Mouse (Mus musculus) frontal cortex, postnatal 10 days (tissue): ENCODE measurements around the gene Cyb5r1.
"Not testable (repeated sequence)": the region's sequence is repeated elsewhere in the genome, so short reads cannot be mapped to it uniquely, and the experiment has no call there.

Experiments used
- DNase-seq, 2 experiments: peaks; one replicate each; pipeline ENCODE4 v3.0.0; 2022; ENCODE audit warnings: low spot score in 2 of 2, mixed read lengths in 1 of 2

The Cyb5r1 gene

DNA sequence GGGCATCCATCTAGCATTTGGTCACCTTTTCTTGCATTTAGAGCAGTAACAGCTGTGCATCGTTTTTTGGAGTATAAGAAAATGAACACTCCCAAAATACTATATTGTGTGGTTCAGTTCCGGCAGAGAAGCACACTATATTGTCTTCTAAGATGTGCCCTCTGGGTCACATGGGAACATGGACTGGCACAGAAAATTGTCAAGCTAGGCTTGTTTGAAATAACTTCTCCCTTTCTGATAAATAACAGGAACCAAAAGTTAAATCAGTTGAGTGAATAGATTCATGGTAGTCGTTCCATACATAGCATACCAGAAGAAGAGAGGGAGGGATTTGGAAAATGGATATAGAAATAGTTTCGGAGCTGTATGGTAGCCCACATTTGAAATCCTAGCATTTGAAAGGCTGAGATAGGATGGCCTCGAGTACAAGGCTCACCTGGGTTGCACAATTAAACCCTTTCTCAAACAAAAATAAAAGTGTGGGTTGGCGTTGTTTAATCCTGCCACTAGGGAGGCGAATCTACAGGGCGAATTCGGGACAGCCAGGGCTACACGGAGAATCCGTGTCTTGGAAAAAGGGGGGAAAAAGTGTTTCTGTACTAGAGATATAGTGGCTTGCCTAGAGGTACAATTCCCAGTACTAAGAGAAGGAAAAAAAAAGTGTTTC, 9.3 kb downstream of the Cyb5r1 start:
- DNase-seq = no peak

DNA sequence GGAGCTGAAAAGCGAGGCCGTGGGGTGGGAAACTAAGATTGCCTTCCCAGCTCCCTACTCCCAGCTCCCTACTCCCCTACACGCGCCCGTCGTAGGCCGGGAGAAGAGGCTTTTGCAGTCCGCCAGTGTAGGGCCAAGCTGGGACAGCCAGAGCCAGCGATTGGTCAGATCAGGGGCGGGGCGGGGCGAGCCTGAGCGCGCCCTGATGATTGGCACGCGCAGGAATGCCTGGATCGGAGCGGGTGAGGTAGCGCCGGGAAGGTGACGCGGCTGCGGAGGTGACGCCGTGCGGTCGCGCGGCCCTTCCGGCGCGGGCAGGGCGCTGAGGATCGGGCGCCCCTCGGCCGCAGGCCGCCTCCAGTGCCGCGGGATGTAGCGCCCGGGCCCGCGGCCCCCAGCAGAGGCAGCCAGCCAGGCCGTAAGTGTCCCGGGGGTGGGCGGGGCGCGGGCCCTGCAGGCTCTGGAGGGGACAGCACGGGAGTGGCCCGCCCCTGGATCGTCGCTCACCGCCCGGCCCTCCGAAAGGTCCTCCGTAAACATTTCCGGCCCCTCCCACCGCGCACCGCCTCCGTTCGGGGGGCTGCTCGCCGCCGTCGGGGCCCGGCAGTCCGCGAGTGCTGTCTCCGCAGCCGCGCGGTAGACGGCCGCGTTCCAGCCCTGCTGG, 9.9 kb downstream of the Cyb5r1 start, which contains the start of gene Adipor1:
TSS of gene Adipor1 (plus strand) at position 211 of the 664 bp plus-strand sequence.
- peak; percentile 96 to 97 for DNase-seq

DNA sequence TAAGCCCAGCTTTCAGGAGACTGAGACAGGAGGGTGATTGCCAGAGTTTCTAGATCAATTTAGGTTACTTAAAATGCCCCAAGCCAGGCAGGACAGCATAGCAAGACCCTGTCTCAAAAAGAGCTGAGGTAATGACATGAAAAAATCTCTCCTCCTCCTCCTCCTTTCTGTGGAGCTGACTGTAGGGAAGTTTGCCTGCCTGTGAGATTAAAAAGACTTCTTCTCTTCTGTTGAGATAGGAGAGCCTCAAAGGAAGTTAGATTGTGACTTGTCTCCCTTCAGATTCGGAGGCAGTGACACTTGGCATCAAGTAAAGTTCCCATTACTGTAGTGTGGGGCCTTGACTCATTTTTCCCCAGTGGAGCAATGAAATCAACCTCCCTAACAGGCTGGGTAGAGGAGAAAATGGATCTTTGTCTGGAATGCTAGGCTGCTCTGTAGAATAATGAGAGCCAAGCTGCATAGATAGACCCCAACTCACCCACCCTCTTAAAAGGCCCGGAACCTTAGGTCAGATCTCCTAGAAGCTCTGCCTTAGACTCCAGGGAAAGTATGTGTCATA, 13.1 kb downstream of the Cyb5r1 start:
- no peak for DNase-seq

DNA sequence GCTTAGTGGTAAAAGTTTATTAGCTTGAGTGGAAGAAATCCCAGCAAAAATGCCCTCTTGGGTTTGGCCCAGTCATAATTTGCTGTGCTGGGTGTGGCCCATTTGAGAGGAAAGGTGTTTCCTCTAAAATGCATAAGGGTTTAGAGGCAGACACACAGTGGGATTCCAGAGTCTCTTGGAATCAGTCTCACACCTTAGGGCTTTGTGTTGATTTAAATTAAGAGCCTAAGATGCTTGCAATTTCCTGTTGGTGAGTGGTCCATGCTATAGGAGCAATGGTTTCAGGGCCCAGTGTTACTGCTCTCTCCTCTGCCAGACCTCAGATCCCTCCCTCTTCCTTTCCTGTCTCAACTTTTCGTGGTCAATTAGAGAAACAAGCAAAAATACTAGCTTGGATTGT, 13.8 kb downstream of the Cyb5r1 start:
- DNase-seq = no peak

DNA sequence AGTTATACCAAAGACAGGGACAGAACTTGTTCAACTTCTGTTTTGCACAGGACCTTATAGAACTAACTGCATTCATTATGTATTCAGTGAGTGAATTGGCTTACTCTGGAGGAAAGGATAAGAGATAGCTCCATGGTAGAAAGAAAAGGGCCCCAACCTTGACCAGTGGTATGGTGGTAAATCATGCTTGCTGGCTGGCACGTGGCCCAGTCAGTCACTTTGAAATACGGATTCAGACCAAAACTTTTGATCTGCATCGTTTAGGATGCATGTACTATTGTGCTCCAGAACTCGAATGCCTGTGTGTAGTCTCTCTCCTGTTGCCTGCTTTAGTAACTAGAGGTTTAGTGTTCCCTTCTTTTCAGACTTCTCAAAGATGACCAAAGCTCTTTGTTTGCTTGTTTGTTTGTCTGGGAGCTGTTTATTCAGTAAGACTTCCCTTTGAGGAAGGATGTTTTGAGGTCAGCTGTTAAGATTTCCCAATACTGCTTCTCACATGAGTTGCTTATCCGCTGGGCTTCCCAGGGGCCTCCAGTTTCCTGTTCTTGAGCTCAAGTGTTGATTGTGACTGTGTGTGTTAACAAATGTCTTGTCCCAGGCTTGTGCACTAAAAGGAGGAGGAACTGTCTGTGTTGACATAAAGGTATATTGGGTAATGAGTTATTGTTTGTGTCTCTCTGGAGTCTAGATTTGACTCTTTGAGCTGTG, 14.5 kb downstream of the Cyb5r1 start:
- no peak for DNase-seq

DNA sequence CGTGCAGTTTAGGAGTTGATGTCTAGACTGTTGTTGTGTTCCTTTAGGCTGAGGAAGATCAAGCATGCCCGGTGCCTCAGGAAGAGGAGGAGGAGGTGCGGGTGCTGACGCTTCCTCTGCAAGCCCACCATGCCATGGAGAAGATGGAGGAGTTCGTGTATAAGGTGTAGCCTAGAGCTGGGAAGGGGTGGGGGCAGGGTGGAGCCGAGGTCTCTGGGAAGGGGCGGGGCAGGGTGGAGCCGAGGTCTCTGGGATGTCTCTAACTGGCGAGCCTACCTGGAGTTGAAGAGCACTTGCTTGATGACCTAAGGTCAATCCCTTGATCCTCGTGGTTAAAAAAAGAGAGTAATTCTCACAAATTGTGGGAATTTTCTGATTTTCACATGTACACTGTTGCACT, 18.6 kb downstream of the Cyb5r1 start:
- no peak for DNase-seq

DNA sequence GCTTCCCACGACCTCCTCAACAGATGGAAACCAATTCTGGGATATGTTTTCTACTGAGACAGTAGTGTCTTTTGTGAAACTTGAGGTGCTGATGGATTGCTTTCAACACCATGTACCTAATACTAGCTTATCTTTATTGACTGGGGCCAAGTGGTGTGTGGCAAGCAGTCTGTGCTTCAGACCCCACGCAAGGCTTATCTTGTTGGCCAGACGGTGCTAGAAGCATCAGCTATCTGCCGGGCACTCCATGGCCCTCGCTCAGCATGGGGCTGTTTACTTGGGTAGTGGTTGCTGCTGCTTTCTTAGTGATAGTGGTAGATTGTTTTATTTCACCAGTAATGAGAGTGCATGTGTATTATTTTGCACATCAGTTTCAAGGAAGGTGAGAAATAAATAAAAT, 20.9 kb downstream of the Cyb5r1 start:
- DNase-seq = no peak

DNA sequence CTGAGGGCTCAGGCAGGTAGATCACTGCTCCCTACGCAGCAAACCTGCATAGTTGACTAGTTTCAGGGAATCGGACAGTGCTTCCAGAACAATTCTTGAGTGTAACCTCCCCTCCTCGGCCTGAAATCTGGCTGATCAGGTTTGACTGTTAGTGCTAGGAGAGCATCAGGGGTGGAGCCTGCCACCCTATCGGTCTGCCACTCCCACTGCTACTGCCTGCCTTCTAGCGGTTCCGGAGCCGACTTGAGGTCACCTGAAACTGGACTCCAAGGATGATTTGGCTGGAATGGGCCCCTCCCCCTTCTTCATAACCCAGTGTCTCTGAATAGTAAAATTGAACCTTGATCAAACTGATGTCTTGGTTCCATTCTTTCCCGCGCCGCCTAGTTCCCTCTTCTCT, 27.6 kb downstream of the Cyb5r1 start:
- DNase-seq = no peak

DNA sequence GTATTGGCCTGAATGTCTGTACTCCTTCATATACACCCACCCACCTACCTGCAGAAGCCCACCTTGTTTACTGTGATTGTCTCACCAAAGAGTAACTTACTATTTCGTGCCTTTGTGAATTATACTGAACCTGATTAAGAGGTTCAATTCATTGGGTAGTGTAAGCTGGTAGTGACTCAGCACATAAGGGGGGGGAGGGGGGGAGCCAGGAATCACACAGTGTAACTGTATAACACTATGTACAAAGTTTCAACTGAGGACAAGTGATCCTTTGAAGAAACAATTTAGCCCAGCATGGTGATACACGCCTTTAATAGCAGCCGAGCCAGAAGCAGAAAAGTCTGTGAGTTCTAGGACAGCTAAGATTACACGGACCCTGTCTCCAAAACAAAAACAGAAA, 28.1 kb downstream of the Cyb5r1 start:
- no peak for DNase-seq

DNA sequence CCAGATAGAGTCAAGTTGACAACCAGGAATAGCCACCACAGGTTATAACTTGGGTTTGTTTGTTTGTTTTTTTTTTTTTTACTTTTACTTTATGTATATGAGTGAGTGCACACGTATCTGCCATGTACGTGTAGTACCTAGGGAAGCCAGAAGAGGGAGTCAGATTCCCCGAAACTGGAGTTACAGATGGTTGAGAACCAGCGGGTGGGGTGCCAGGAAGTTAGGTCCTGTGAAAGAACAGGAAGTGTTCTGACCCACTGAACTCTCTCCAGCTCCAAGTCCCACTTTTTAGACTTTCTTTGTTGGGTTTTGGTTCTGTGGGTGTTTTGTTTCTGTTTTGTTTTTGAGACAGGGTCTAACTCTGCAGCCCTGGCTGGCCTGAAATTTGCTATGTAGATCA, 30.1 kb downstream of the Cyb5r1 start:
- no peak for DNase-seq

DNA sequence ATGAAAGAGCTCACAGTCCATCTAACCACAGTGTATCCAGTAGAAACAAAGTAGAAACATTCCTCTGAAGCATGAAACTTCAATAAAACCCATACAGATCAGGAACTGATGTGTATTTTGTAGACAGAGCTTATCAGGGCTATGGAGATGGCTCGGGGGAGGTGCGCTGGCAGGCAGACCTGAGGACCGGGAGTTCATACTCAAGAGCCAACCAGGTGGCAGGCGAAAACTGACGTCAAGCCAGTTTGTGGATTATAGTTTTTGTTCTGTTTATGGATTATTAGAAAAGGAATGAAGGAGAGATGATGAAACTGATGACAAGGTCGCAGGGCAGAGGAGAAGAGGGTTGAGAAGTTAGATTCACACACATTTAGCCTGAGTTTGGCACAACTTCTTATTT, 35.1 kb downstream of the Cyb5r1 start:
- DNase-seq = no peak

DNA sequence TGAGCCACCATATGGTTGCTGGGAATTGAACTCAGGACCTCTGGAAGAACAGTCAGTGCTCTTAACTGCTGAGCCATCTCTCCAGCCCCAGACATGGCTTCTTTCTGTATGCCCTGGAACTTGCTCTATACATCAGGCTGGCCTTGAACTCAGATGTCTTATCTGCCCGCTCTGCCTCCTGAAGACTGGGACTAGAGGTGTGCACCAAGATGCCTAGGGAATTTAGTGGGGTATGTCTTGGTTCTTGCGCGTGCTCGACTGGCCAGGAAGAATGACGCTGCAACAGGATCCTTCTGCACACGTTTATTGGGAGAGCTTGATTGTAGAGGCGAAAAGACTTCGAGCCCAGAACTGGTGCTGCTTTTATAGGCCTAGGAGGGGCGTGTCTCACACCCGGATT, 36.4 kb downstream of the Cyb5r1 start:
- not testable (repeated sequence) for DNase-seq

DNA sequence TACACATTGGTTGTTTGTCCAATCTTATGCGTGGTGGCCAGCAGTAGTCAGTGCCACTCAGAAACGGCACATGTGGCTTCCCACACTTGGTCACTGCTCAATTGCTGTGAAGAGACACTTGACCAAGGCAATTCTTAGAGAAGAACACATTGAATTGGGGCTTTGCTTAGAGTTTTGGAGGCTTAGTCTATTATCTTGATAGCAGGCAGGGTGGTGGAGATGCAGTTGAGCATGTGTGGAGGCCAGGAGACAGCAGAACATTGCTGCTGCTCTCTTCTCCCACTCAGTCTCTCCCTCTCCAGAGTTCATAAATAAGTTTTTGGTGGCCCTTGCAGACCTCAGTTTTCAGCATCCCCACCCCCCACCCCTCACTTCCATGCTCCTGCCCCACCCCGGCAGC, 37.0 kb downstream of the Cyb5r1 start:
- no peak for DNase-seq

DNA sequence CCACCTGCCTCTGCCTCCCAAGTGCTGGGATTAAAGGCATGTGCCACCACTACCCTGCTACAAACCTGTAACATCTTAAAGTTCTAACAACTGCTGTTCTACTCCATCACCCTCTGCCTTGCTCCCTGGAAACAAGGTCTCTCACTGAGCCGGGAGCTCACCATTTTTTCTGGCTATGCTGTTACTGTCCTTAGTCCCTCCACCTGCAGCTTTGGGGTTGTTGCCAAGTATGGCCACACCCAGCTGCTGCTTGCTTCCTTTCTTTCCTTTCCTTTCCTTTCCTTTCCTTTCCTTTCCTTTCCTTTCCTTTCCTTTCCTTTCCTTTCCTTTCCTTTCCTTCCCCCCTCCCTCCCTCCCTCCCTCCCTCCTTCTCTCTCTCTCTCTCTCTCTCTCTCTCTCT, 37.9 kb downstream of the Cyb5r1 start:
- not testable (repeated sequence) for DNase-seq

DNA sequence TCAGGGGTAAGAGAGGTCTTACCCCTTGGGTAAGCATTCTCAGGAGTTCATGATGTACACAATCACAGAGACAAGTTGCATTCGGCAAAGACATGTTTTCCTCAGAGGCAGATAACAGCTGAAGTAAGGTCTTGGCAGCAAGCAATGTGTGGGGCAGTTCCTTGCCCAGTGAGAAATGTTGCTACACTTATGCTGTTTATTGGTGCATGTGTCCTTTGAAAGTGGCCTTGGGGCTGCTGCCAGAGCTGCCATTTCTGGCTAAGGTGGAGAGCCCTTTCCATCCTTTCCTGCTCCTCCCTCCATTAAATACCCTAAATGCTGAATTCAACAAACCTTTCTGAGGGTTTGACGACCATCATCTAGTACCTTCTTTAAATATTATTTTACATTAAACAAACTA, 40.1 kb downstream of the Cyb5r1 start:
- DNase-seq = no peak

DNA sequence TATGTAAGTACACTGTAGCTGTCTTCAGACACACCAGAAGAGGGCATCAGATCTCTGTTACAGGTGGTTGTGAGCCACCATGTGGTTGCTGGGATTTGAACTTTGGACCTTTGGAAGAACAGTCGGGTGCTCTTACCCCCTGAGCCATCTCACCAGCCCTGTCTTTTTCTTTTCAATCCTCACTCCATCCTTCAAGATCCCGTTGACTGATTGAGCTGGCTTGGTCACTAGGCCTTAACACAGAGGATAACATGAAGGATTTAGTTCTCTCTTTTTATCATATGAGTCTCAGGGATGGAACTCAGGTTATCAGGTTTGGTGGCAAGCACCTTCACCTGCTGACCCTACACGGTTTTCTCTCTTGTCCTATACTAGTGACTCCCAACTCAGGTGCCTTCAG, 43.2 kb downstream of the Cyb5r1 start:
- DNase-seq = not testable (repeated sequence)

DNA sequence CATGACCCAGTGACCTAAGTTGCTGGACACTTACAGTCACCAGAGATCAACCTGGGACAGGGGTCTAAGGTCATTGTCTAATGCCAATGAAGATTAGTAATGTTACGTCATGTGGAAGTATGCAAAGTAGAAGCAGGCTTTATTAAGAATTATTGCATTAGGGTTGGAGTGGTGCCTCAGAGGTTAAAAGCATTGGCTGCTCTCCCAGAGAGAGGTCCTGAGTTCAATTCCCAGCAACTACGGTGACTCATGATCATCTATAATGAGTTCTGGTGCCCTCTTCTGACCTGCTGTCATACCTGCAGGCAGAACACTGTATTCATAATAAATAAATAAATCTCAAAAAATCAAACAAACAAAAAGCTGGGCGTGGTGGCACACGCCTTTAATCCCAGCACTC, 44.8 kb downstream of the Cyb5r1 start:
- no peak for DNase-seq

DNA sequence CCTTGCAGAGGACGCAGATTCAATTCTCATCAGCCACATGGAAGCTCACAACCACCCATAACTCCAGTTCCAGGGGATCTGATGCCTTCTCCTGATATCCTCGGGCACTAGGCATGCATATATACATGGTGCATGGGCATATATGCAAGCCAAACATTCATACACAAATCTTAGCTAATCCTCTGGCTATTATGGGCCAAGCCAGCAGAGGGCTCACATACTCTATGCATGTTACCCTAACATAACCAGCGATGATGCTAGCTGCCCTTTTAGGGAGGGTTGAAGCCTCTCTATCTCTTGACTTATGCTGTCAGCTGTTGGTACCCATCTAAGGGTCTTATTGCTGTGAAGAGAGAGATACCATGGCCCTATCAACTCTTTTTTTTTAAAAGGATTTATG, 45.6 kb downstream of the Cyb5r1 start:
- DNase-seq = peak in 1 of 2 experiments; percentile 12

DNA sequence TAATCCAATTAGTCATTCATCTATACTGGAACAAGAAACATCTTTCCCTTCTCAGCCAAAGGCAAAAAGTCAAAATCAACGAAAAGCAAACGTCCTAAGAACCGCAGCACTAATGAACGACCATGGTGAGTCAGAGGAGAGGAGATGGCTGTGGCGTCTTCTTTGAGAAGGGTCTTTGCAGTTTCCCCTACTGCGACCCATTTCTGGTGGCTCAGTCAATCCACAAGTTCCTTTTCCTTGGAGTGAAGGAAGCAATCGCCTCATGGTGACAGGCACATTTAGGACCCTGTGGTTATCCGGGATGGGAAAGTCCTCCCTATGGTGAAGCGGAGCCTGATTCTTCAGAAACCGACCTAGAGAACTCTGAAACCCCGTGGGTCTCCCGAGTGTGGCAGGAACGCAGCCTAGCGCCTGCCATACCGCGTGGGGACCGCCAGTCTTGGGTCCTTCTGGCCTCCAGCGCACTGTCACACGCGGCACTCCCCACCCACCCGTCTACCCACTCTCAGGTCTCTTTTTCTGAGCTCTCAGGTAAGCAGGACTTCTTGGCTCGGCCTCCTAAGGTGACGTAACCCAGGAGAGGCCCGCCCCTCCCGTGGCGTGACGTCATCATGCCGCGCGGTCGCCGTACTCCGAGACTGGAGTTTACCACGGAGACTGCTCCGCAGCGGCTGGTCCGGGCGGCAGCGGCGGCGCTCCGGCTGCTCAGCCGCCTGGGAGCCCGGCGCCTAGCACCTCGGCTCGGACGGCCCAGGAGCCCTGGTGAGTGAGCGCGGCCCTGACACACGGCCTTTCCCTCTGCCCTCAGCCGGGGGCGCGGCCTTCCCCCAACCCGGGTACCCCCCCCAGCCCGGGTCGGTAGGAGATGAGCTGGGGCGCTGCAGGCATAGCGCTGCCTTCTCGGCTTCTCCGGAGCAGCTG, 49.8 kb downstream of the Cyb5r1 start, which contains the start of gene Klhl12:
TSS of gene Klhl12 (plus strand) at position 628 of the 921 bp plus-strand sequence.
- peak; percentile 88 to 93 for DNase-seq

DNA sequence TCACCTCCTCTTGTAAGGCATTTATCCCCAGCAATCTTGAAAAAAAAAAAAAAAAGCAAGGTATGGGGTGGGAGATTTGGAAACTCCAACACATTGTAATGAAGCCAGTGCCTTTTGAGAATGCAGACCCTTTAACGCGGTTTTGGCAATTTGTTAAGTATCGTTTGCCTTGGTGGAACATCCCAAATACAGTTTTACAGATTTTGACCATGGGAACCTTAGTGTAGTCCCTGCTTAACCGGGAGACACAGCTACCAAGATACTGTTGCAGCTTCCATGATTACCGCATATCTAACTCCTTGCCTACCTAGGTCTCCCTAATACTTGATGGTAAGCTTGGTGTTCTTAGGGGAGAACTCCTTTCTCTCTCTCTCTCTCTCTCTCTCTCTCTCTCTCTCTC, 50.7 kb downstream of the Cyb5r1 start:
- DNase-seq = no peak

DNA sequence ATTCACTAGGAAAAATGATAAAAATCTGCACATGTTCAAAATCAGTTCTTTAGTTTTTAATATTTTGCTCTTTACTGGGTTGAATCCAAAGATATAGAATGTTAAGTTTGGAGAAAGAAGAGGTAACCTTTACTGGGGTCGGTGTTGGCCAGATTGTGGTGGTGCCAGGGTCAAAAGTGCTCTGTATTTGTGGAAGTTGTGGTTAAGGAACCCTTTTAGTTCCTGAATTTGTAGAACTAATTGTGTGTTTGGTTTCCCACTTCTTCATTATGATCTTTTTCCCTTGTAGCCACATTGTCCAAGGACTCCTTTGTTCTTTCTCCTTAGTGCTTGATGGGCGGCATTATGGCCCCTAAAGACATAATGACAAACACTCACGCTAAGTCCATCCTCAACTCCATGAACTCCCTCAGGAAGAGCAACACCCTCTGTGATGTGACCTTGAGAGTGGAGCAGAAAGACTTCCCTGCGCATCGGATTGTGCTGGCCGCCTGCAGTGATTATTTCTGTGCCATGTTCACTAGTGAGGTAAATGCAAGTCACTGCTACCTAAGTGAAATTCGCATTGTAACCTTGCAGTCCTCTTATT, 52.9 kb downstream of the Cyb5r1 start:
- no peak for DNase-seq
